Mouse (Mus musculus) urinary bladder, postnatal 36 days (tissue): ENCODE results near the gene Eya2.

Experiments
- DNase-seq, 2 experiments: peaks; one replicate each; pipeline ENCODE4 v3.0.0; 2022; ENCODE audit warnings: low spot score in 2 of 2, mixed read lengths in 1 of 2

The Eya2 gene

DNA sequence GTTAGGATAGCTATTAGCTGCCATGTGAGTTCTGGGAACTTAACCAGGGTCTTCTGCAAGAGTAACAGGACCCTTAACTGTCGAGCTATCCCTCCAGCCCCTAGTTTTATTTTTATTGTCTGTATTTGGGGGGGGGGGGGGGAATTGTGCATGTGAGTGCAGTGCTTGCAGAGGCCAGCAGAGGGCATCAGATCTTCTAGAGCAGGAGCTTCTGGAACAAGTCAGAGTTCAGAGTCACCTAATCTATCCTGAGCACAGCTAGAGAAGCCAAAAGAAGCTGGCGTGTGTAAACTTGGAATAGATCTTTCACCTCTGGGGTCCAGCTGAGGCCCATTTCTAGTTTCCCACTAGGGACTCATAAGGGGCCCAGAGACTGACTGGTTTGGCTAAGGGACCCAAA, 1.1 kb upstream of the Eya2 start:
- DNase-seq, result no peak

DNA sequence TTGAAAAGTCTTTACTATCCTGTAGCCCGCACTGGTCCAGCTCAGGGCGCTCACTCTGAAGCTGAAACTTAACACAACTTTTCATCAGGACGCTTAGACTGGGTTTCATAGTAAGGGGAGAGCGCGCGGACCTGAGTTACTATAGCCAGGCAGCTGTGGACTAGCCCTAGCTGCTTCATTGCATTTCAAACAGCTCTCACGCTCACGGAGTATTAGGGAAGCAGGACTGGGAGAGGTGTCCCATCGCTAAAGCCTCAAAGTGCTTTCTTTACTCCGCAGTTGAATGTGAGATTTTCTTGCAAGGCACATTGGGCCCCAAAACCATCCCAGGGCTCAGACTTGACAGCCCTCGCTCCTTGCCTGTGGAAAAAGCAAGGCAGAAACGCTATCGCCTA, 841 bp downstream of the Eya2 start:
- no peak for DNase-seq

DNA sequence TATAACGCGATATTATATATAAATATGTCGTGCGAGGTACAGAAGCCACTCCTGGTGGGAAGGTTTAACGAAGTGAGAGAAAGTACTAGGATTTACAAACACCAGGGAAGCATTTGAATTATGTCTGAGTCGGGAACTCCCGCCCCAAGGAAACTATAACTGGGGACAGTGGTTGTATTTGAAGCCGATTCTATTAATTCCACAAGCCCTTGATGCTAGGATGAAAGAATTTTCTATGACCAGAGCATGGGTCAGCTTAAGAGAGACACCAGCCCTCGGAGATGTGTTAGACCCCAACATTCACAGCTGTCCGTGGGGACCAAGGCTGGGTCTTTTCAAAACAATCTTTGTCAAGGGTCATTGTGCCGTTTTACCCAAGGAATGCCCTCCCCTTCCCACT, 1.3 kb downstream of the Eya2 start:
- no peak for DNase-seq

DNA sequence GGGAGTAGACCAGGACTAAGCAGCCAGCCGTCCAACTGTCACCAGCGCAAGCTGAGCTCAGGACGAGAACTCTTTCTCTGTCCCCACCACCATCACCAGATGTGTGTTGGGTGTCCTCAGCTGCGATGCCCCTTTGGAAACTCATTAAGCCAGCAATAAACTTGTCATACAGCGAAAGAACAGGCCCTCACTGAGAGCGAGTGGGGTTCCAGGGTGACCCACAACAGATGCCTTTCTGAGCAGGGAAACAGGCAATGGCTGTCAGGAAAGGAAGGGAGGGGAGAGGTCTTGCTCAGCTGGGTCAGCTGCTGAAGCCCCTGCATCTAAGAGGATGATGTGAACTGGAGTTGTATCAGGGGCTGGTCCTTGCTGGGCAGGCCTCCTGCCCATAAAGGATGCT, 2.7 kb downstream of the Eya2 start:
- DNase-seq, result no peak

DNA sequence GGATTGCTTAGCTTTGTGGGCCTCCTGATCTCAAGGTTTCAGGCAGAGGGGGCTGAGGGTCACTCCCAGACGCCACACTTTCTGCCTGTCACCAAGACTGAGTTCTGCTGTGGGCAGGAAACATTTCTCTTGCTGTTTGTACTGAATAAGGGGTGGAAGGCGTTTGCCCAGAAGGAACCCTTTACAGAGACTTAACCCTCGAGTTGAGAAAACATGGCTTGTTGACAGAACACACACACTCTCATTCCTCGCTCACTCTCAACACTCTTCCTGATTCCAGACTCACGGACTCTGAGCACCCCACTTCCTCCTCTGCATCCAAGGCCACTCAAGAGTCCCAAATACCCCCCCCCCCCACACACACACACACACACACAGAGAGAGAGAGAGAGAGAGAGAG, 3.3 kb downstream of the Eya2 start:
- no peak for DNase-seq

DNA sequence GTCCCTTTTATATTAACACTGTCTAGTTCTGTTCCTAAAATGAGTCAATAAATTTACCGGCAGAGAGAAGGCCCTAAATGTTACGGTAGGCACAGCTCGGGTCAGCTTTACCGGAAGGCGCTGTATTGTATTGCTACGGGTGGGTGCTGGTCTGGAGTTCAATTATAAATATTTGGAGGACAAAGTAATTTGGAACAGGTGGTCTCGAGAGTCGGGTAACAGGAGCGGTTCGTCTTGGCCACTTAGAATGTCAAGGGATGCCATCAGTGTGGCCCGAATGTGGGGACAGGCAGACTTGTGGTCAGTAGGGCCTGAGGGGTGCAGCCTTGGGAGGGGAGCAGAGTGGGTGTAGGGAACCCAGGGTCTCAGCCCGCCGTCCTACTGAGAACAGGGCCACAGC, 4.7 kb downstream of the Eya2 start:
- no peak for DNase-seq

DNA sequence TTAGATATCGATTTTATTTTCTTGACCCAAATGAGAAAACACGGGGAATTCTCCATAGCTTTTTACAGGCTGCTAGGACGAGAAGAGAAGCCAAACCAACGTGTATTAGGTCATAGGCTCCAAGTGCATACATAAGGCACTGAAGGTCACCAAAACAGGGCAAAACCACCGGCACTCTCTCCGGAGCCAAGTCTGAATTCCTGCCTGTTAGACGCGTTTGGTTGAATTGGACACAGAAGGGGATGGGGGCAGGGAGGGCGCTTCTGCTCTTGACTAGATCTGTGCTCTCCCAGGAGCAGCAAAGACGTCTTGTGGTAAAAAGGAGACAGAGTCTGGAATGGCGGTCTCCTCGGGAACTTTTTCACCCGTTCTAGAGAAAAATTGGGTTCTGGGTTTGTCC, 6.1 kb downstream of the Eya2 start:
- no peak for DNase-seq

DNA sequence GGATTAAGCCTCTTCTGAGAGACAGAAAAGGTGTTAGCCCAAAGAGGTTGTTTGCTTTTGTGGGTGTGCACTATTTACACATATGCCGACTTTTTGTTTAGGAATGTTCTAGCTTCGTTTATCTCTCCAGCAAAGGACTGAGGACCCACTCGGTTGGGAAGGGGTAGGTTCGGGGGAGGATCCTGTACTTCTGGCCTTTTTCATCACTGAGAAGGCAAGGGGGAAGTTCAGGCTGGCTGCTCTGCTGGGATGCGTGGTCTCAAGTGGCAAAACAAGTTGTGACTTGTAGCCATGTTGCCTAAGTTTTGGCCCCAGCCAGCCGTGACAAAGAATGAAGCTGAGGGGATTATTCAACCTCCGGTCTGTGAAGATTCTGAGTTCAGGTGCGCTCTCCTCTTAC, 6.8 kb downstream of the Eya2 start:
- no peak for DNase-seq

DNA sequence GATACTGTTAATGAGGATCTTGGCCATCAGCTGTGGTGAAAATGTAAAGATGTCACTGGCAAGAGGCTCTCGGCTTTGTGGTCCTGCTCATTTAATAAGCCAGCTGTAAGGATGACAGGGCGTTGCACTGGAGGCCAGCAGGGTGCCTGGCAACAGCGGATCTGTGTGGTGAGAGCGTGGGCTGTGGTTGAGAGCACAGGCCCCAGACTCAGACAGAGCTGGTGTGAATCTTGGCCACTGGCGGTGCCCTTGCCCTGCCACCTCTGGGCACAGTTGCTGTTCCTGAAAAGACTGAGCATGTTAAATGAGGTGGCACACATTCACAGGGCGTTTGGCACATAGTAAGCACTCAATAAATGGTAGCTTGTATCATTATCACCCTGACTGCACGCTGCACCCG, 8.9 kb downstream of the Eya2 start:
- no peak for DNase-seq

DNA sequence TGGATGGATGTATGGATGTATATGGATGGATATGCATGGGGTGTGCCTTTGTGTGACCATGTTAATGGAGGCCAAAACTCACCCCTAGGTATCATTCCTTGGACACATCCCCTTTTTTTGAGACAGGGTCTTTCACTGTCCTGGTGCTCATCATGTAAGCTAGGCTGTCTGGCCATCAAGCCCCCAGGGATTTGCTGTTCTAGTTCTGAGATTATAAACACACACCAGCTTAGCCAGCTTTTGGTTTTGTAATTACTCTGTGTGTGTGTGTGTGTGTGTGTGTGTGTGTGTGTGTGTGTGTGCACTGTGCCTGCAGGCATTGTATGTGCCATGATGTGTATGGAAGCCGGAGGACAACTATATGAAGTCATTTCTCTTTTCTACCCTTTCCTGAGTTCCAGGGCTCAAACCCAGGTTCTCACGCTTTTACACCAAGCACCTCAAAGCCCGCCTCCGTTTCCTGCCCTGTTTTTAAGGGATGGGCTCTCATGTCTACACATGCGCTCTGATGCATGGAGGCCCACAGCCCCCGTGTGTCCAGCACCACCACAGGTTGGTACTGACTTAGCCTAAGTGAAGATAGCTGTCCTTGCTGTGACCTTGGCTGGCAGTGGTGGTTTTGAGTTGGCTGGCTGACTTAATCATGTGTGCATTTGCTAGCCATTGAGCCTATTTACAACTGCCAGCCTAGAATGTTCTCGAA, 16.9 kb downstream of the Eya2 start:
- no peak for DNase-seq

DNA sequence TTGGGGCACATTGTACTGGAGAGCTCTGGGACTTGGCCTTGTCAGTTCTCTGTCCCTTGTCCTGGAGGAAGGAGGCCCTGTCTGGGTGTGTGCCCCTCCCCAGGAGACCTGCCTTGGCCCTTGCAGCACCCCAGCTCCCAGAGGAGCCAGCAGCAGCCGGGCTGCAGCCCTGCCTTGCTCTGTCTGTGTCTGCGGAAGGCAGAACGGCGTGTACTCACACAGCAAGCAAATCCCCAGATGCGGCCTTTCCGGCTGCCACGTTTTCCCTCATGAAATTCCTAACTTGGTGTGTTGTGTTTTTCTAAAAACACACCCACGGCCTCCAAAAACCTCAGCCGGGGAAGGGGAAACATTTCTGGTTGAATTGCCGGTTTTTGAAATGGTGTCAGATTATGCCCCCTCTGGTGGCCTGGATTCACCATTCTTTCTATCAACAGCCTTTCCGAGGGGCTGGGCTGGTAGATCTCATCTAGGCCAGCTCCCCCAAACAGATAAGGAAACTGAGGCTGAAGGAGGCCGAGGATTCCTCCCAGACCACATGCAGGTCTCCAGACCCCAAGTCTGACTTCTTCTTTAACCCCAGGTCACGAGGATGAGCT, 19.0 kb downstream of the Eya2 start:
- DNase-seq, result peak in 1 of 2 experiments; percentile 42

DNA sequence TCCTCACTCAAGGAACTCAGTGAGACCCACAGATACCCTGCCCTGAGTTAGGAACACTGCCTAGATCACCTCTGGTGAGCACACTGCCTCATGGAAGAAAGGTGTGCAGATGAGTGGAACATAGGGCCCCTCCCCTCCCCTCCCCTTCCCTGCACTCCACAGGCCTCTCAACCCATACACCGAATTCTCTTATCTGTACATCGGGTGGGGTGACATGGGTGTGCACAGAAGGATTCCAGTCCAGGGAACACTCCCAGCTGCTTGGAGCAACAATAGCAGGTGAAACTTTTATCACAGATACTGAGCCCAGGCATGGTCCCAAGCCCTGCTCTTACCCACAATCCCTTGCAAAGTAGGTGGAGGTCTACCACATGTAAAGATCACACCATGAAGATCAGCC, 26.7 kb downstream of the Eya2 start:
- DNase-seq, result no peak

DNA sequence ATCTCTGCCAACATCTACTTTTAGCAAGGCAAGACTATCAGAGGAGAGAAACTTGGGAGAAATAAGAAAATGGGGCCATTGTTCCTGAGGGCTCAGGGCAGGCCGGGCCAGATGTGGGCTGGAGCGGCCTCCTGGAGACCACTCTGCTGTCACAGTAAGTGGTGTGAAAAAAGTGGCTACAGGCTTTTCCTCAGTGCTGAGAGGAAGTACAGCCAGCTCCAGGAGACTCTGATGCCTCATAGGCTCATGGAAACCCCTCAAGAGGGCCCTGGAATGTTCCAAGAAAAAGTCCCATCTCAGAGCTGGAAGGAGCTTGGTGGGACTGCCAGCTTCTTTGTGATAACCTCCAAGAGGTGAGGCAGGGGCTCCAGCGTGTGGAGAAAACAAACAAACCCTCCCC, 27.8 kb downstream of the Eya2 start:
- DNase-seq, result no peak

DNA sequence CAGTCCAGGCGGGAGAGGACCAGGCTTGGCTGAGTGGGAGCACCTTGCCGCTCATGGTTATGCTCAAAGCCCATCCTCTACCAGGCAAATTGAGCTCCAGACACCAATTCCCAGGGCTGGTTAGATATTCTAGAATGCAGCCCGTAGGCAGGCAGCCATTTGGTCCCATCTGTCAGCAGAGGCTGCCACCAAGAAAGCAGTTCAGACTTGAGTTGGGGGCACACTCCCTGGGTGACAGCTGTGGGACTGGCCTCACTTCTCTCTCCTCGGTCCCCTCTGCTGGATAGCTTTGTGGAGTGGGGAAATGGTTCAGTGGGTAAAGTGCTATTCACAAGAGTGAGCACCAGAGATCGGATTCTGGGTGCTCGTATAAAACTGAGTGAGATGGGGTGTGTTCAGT, 32.0 kb downstream of the Eya2 start:
- DNase-seq, result no peak

DNA sequence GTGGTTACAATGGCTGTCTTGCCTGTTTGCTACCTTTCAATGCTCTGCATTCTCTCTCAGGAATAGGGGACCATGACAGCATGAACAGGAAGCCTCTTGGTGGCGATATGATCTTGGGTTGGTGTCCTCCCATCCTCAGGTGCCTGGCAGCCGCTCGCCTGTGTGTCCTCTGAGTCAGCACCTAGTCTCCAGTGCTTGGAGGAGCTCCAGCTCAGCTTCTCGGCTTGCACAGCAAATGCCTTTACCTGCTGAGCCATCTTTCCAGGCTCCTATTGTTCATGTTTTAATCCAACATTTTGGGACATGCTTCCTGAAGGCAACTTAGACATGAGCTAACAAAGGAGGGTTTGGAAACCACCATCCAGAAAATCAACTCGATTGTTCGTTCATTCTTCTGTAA, 33.1 kb downstream of the Eya2 start:
- peak in 1 of 2 experiments; percentile 9 for DNase-seq

DNA sequence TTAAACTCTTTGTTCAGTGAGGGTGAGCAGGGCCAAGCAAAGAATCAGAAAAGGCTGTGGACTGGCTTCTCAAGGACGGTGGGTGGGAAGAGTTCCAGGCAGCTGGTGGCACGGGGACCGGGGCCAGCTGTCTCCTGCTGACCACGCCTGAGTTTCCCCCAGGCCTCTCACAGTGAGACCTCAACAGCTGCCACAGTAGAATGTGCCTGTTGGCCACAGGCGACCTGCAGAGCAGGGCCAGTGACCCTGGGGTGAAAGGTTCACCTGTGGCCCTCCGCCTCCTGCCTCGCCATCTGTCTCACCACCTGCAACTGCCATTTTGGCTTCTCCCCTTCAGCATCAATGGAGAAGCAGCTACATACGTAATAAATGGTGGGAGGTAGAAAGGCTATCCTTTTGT, 35.1 kb downstream of the Eya2 start:
- DNase-seq, result no peak

DNA sequence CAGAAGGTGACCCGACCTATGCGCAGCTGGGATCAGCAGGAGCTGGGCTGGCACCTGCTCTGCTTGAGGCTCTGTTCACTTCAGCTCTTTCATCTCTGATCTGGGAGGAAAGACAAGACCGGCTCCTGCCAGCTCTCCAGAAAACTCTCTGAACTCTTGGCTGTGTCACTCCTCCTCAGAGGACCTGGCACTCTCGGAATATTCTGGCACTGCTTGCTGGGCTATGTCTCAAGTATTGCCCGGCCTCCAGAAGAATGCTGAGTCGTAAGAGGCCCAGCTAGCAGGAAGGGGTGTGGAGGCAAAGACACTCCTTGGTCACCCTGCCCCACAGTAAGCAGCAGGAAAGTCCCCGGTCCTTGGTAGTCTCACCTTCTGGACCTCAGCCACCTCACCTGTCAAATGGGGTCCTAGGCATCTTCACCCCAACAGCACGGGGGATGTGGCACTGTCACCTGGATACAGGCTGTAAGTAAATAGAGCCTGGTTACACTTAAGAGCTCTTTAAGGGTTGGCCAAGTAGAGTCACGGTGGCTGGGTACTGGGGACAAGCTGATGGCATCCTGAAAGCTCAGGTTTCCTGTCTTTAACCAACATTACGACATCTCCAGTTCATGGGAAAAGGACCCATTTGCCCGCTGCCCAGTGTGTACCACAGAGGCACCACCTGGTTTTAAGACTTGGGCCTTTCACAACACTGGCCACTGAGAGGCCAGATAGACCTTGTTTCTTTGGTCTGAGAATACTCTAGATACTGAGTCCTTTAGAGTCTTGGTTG, 38.4 kb downstream of the Eya2 start:
- DNase-seq, result peak in 1 of 2 experiments; percentile 44

DNA sequence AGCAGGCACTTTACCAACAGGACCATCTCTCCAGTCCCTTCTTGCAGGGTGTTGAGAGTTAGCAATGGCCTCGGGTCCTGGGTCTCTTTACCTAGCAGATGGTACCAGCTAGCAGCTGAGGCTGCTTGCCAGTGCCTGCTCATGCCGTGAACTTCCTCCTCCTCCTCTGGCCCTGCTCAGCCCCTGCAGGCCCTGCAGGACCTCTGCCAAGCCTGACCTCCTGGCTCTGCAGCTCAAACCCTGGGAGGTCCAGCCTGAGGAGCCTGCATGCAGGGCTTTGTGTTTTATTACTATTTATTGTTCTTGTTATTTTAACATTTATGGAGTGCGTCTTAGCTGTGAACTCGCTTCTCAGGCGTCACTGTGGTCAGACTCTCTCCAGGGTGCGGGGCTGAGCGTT, 39.6 kb downstream of the Eya2 start:
- DNase-seq, result no peak

DNA sequence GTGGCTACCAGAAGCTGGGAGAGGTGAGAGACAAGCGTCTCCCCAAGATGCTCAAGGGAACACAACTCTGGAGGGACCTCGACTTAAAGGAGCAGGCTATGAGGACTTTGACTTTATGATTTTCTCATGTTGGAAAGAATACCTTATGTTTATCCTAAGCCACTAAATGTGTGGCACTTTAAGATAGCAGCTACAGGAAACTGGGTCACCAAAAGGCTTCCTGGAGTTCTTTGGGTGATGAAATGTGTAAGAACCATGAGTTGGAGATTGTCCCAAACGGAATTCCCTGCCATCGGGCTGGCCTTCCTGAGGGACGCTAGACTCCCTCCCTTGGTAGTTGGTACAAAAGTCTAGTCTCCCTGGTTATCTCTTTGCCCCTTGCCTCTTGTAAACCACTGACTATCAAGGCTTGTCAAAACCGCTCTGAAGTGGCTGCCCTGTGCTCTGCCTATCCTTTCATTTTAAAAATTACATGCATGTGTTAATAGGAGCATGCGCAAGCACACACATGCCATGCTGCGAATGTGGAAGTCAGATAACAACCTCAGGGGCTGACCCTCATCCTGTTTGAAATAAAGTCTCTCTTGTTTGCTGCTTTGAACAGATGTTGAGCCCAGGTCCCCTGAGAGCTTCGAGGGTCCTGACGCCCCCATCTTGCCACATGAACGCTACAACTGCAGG, 44.4 kb downstream of the Eya2 start:
- DNase-seq, result no peak

DNA sequence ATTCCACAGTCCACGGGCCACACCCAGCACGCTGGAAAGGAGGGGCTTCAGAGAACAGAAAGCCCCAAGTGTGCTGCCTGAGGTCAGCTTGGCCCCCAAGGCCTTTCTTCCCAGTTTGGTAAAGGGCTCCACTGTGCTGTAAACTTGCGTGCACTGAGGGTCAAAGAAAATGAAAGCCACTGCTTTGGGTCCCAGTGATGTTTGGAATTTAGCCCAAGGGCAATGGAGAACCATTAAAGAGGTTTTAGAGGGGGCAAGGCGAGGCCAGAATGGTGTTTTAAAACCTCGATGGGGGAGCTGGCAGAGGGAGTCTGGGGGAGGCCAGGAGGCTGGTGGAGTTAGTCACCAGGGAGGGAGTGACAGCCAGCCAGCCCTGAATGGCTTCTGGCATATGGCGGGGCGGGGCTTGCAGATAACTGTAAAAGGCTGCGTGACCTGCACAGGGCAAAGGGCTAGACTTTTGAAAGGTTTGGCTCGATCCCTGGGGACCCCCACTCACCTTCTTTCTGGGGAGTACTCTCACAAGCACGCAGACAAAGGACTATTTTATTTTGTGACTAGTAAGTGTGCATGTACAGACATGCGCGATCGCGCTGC, 47.2 kb downstream of the Eya2 start:
- DNase-seq, result no peak

DNA sequence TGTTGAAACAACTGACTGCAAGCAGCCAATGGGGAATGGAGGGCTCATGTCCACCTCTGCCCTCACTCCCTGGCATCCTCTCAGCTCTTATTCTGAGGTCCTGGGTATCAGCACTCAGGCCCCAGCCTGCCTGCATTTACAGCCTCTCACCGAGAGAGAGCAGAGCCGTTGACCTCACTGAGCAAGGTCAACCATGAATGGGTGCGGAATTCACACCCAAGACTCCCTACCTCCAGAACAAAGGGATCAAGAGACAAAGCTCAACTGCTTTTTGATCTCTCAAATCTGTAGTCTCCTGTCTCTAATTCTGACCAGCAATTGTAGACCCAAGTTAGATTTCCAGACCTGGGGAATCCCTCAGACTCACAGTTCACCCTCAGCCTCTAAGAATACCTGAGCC, 48.8 kb downstream of the Eya2 start:
- DNase-seq, result no peak

DNA sequence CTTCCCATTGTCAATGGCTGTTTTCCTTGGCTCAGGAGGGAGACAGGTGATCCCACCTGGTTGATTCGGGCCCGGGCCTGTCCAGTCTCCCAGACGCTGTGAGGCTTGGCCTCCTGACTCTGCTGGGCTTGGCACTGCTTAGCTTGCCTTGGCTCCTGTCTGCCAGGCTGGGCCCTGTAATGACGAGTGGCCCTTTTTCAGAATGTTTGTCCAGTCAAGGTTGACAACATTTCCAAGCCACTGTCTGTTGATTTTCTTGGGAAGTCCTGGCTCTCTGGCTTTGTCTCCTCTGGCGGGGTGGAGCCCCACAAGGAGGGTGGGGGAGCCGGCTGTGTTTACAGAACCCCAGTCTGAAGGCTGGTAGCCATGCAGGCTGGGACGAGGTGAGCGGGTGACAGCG, 49.2 kb downstream of the Eya2 start:
- no peak for DNase-seq
